Mouse (Mus musculus) heart, postnatal 4 days (tissue): ENCODE results near the gene Clasp2. TPM values are rescaled to one million over a fixed set of nuclear protein-coding genes. Genes with fewer than 3 reads are reported as not detected.
"Not testable (repeated sequence)": the region's sequence is repeated elsewhere in the genome, so short reads cannot be mapped to it uniquely, and the experiment has no call there.

Experiments used
- DNase-seq: peaks from one replicate; pipeline ENCODE4 v3.0.0; 2021
- total RNA-seq, 2 experiments: library from RNA; stranded (reverse); gene quantifications; 2 replicates each; pipeline ENCODE4 v1.2.3; 2021

The Clasp2 gene
- total RNA-seq, 2 experiments from 2014 or later = 44.5 to 48.5 TPM

- no peak for DNase-seq
Observed at GRCm38 (mm10) chr9:113815836-113816235, 74.6 kb downstream of the Clasp2 start.

- no peak for DNase-seq
Observed at GRCm38 (mm10) chr9:113822150-113822549, 80.9 kb downstream of the Clasp2 start.

GRCm38 (mm10) chr9:113828719-113829118 lies 87.4 kb downstream of the Clasp2 start:
- no peak for DNase-seq

- no peak for DNase-seq
Observed at GRCm38 (mm10) chr9:113830219-113830618, 88.9 kb downstream of the Clasp2 start.

- no peak for DNase-seq
Observed at GRCm38 (mm10) chr9:113833481-113833880, 92.2 kb downstream of the Clasp2 start.

GRCm38 (mm10) chr9:113837001-113837400 lies 95.7 kb downstream of the Clasp2 start:
- DNase-seq = no peak

GRCm38 (mm10) chr9:113837461-113837860 lies 96.2 kb downstream of the Clasp2 start:
- DNase-seq = no peak

- DNase-seq = no peak
Observed at GRCm38 (mm10) chr9:113844029-113844428, 102.8 kb downstream of the Clasp2 start.

- no peak for DNase-seq
Observed at GRCm38 (mm10) chr9:113855441-113855840, 114.2 kb downstream of the Clasp2 start.

- no peak for DNase-seq
Observed at GRCm38 (mm10) chr9:113857281-113857928, 116.1 kb downstream of the Clasp2 start.

GRCm38 (mm10) chr9:113857929-113858440 lies 116.7 kb downstream of the Clasp2 start:
- no peak for DNase-seq

- no peak for DNase-seq
Observed at GRCm38 (mm10) chr9:113859420-113859819, 118.1 kb downstream of the Clasp2 start.

GRCm38 (mm10) chr9:113863370-113863999 lies 122.2 kb downstream of the Clasp2 start:
- no peak for DNase-seq

GRCm38 (mm10) chr9:113867951-113868350 lies 126.7 kb downstream of the Clasp2 start:
- DNase-seq = no peak

- DNase-seq = no peak
Observed at GRCm38 (mm10) chr9:113894903-113895302, 153.6 kb downstream of the Clasp2 start.

GRCm38 (mm10) chr9:113903136-113903535 lies 161.9 kb downstream of the Clasp2 start:
- DNase-seq = peak; percentile 37

GRCm38 (mm10) chr9:113904315-113904714 lies 163.0 kb downstream of the Clasp2 start:
- DNase-seq = not testable (repeated sequence)

GRCm38 (mm10) chr9:113915789-113916188 lies 174.5 kb downstream of the Clasp2 start:
- no peak for DNase-seq

- no peak for DNase-seq
Observed at GRCm38 (mm10) chr9:113922677-113923076, 181.4 kb downstream of the Clasp2 start.

- no peak for DNase-seq
Observed at GRCm38 (mm10) chr9:113924883-113925282, 183.6 kb downstream of the Clasp2 start.

- no peak for DNase-seq
Observed at GRCm38 (mm10) chr9:113928591-113928990, 187.3 kb downstream of the Clasp2 start.

GRCm38 (mm10) chr9:113929676-113930075 lies 188.4 kb downstream of the Clasp2 start:
- DNase-seq = no peak

- peak; percentile 95 for DNase-seq
Observed at GRCm38 (mm10) chr9:113930534-113931374, 189.5 kb downstream of the Clasp2 start, which contains the start of gene Ubp1. Gene Ubp1, plus strand, starts transcription at chr9:113930934.
